In genomic region chr5:149077136-149077535, GRCm38 (mm10) we compare ENCODE assay signal across 29 mouse cellular contexts.
"Had no signal": no experiment of that assay in that cellular context is flagged by ENCODE, and none has a peak within 500 bp of the region (broad histone marks: within the 10 kb centered on the region; RNA-seq: fewer than 3 reads in every experiment).

No protein-coding gene starts in this region.

- H3K4me1 ChIP-seq: midbrain, embryonic 13.5 days; midbrain, embryonic 15.5 days; neural tube, embryonic 12.5 days had no signal

- H3K27me3 ChIP-seq: limb, embryonic 12.5 days; limb, embryonic 13.5 days; limb, embryonic 15.5 days; lung, embryonic 15.5 days; midbrain, embryonic 12.5 days; midbrain, embryonic 13.5 days; midbrain, embryonic 15.5 days; neural tube, embryonic 12.5 days had no signal

- H3K9ac ChIP-seq: limb, embryonic 12.5 days; limb, embryonic 13.5 days; limb, embryonic 15.5 days; liver, embryonic 12.5 days; liver, embryonic 13.5 days; liver, embryonic 14.5 days; liver, embryonic 15.5 days; lung, embryonic 14.5 days; lung, embryonic 15.5 days; midbrain, embryonic 12.5 days; midbrain, embryonic 13.5 days; midbrain, embryonic 15.5 days; neural tube, embryonic 12.5 days had no signal

- ATAC-seq: liver, embryonic 12.5 days; lung, postnatal 0 days; midbrain, embryonic 13.5 days; midbrain, embryonic 15.5 days; midbrain, embryonic 16.5 days had no signal

- H3K9me3 ChIP-seq: limb, embryonic 10.5 days; limb, embryonic 12.5 days; limb, embryonic 13.5 days; limb, embryonic 15.5 days; liver, embryonic 15.5 days; lung, embryonic 15.5 days; midbrain, embryonic 10.5 days; midbrain, embryonic 12.5 days; midbrain, embryonic 15.5 days; neural tube, embryonic 12.5 days had no signal

- H3K4me3 ChIP-seq: left cerebral cortex, adult 2 months; limb, embryonic 10.5 days; limb, embryonic 12.5 days; limb, embryonic 13.5 days; limb, embryonic 15.5 days; liver, embryonic 12.5 days; liver, embryonic 13.5 days; liver, embryonic 15.5 days; lung, embryonic 15.5 days; midbrain, embryonic 10.5 days; midbrain, embryonic 12.5 days; midbrain, embryonic 13.5 days; midbrain, embryonic 15.5 days; myocyte; neural tube, embryonic 12.5 days had no signal

- H3K36me3 ChIP-seq: limb, embryonic 10.5 days; limb, embryonic 12.5 days; limb, embryonic 13.5 days; limb, embryonic 15.5 days; liver, embryonic 12.5 days; liver, embryonic 13.5 days; liver, embryonic 15.5 days; lung, embryonic 15.5 days; midbrain, embryonic 10.5 days; midbrain, embryonic 12.5 days; midbrain, embryonic 13.5 days; midbrain, embryonic 15.5 days; neural tube, embryonic 12.5 days had no signal

- H3K27ac ChIP-seq: left cerebral cortex, adult 2 months; limb, embryonic 10.5 days; limb, embryonic 12.5 days; limb, embryonic 13.5 days; limb, embryonic 15.5 days; liver, embryonic 12.5 days; liver, embryonic 13.5 days; liver, embryonic 14.5 days; liver, embryonic 15.5 days; lung, embryonic 15.5 days; macrophage; midbrain, embryonic 10.5 days; midbrain, embryonic 12.5 days; midbrain, embryonic 13.5 days; midbrain, embryonic 15.5 days; neural tube, embryonic 12.5 days had no signal

- H3K4me2 ChIP-seq: limb, embryonic 12.5 days; limb, embryonic 13.5 days; limb, embryonic 15.5 days; liver, embryonic 11.5 days; liver, embryonic 12.5 days; liver, embryonic 13.5 days; liver, embryonic 15.5 days; lung, embryonic 14.5 days; lung, embryonic 15.5 days; midbrain, embryonic 12.5 days; midbrain, embryonic 13.5 days; midbrain, embryonic 15.5 days; neural tube, embryonic 12.5 days had no signal

- DNase-seq: left cerebral cortex, postnatal 4 days; liver; liver, embryonic 13.5 days; lung, adult 18-20 months; lung, adult 2 months; lung, embryonic 14.5 days; lung, postnatal 10 days; lung, postnatal 14 days; lung, postnatal 36 days; lung, postnatal 4 days had no signal
